11 mouse cellular contexts compared by ENCODE assay signal in genomic region chr13:15985761-15986160, GRCm38 (mm10). TPM values are rescaled to one million over a fixed set of nuclear protein-coding genes. Genes with fewer than 3 reads are reported as not detected.
A peak's percentile ranks its signal among the peaks of the same experiment; 100 is the strongest.
DNase-seq lines count a peak whose midpoint lies in the region; ATAC-seq and TF ChIP-seq lines count a peak whose summit lies in the region.
"Had no signal": no experiment of that assay in that cellular context is flagged by ENCODE, and none has a peak within 500 bp of the region (broad histone marks: within the 10 kb centered on the region; RNA-seq: fewer than 3 reads in every experiment).

No protein-coding gene starts in this region.

- POLR2A ChIA-PET in Patski (lab: Charles Lee): no interaction called here

- H3K9ac ChIP-seq in liver, embryonic 14.5 days (replicated peaks): no peak overlapping the region
- H3K9ac ChIP-seq: embryonic facial prominence, embryonic 12.5 days; stomach, embryonic 15.5 days had no signal

- no peaks in the 10 kb centered on the region for H3K4me1 ChIP-seq in liver, embryonic 14.5 days (replicated peaks; ENCODE audit: control insufficient read depth in 2 of 2, insufficient read depth in 2 of 2, low read length in 1 of 2)
- H3K4me1 ChIP-seq: embryonic facial prominence, embryonic 12.5 days; stomach, embryonic 15.5 days had no signal

- no peaks in the 10 kb centered on the region for H3K36me3 ChIP-seq in liver, embryonic 14.5 days (replicated peaks; ENCODE audit: control insufficient read depth, insufficient read depth, low read depth)
- H3K36me3 ChIP-seq: embryonic facial prominence, embryonic 12.5 days; stomach, embryonic 15.5 days had no signal

- H3K4me2 ChIP-seq in liver, embryonic 14.5 days (ENCODE audit: low read depth): no peak overlapping the region
- H3K4me2 ChIP-seq: embryonic facial prominence, embryonic 12.5 days; stomach, embryonic 15.5 days had no signal

- no peak for TF ChIP-seq EP300 in liver, embryonic 14.5 days (IDR thresholded peaks at IDR 0.05; ENCODE audit: low read depth)

- WGBS in liver, embryonic 14.5 days (ENCODE audit: insufficient replicate concordance): 46% methylated on average over 2 of the region's 2 CpGs

- DNase-seq in frontal cortex, postnatal 10 days (ENCODE audit: low spot score in 2 of 2): no peak
- DNase-seq in liver, embryonic 14.5 days (ENCODE audit: low read depth in 3 of 3, low spot score in 3 of 3): no peak
- DNase-seq in liver: no peak
- DNase-seq in Patski (ENCODE audit: low read depth, low spot score): no peak
- DNase-seq in retina, embryonic 14.5 days (ENCODE audit: low spot score): peak; percentile 49
- DNase-seq in cerebellum, adult 11-12 months: no peak
- no peak for DNase-seq in adrenal gland, adult 8-10 months
- DNase-seq: kidney, postnatal 10 days had no signal

- CTCF ChIA-PET in Patski (lab: Charles Lee): interaction anchor here (0.8 to 1.5 kb wide), 7 partner anchors 8 to 1446 kb away, joined by 3 to 6 read pairs (median 3); partner anchors contain the start of gene Inhba

- in situ Hi-C loops in Patski (cut with MboI; ENCODE audit: low pct_unique_long_range_greater_than_20kb): loop anchor here (25.0 kb wide), 1 partner anchor 1323 kb away; no protein-coding TSS in a partner anchor

- H3K4me3 ChIP-seq in liver, embryonic 14.5 days (ENCODE audit: insufficient read depth in 1 of 2, low read depth in 2 of 2, low read length in 2 of 2): no peak overlapping the region
- H3K4me3 ChIP-seq: embryonic facial prominence, embryonic 12.5 days; stomach, embryonic 15.5 days had no signal

- no peak overlapping the region for H3K27ac ChIP-seq in liver, embryonic 14.5 days
- H3K27ac ChIP-seq: embryonic facial prominence, embryonic 12.5 days; stomach, embryonic 15.5 days had no signal

- no peaks in the 10 kb centered on the region for H3K27me3 ChIP-seq in liver, embryonic 14.5 days (ENCODE audit: control insufficient read depth, insufficient read depth, low read length)
- H3K27me3 ChIP-seq in Patski: no peaks in the 10 kb centered on the region
- H3K27me3 ChIP-seq: embryonic facial prominence, embryonic 12.5 days; stomach, embryonic 15.5 days had no signal

- TF ChIP-seq CTCF in liver, embryonic 14.5 days (IDR thresholded peaks at IDR 0.05; ENCODE audit: low read depth): peak; percentile 6; the same call in 1 of the 2 replicates
- TF ChIP-seq CTCF in Patski (IDR thresholded peaks at IDR 0.05): peak; percentile 32

- ATAC-seq in frontal cortex, adult (ENCODE audit: low TSS enrichment): peak; percentile 39; the same call in 1 of the 2 replicates
- no peak for ATAC-seq in liver, embryonic 14.5 days (ENCODE audit: insufficient read depth)
- ATAC-seq in Patski: no peak

- no peaks in the 10 kb centered on the region for H3K9me3 ChIP-seq in liver, embryonic 14.5 days (ENCODE audit: control insufficient read depth, low read length)
- H3K9me3 ChIP-seq: embryonic facial prominence, embryonic 12.5 days; stomach, embryonic 15.5 days had no signal

RNA-seq across cellular contexts. Expression of gene Inhba, which starts 25.9 kb away (rescaled TPM):
- polyA plus RNA-seq in liver, embryonic 14.5 days (2012; rRNA removed): 0.21 and 0.29 TPM in 2 replicates
- 0.45 and 0.48 TPM in 2 replicates for polyA plus RNA-seq in liver, embryonic 14.5 days (2014; fragmentation: Nextera tagmentation; extraction: Ambion mirVana)
- 7.8 TPM for polyA plus RNA-seq in Patski (2021)
- total RNA-seq in adrenal gland, adult 8-10 months (2022): 1 to 10 TPM; 1.2 to 2.2 (median 1.9) TPM
